Mouse (Mus musculus): ENCODE data around the gene Cyfip1.

The Cyfip1 gene

GRCm38 (mm10) chr7:55938341-55938740, 96.8 kb downstream of the Cyfip1 start:
- DNase-seq (ENCODE audit: low spot score in 2 of 2), result no peak

GRCm38 (mm10) chr7:55956054-55956453, 114.5 kb downstream of the Cyfip1 start:
- no peak for DNase-seq (ENCODE audit: low spot score in 2 of 2)

GRCm38 (mm10) chr7:55957178-55957577, 115.6 kb downstream of the Cyfip1 start:
- DNase-seq (ENCODE audit: low spot score in 2 of 2), result no peak

- no peak for DNase-seq (ENCODE audit: low spot score in 2 of 2)
Measured at GRCm38 (mm10) chr7:55957916-55958315, 116.4 kb downstream of the Cyfip1 start.

- no peak for DNase-seq (ENCODE audit: low spot score in 2 of 2)
Measured at GRCm38 (mm10) chr7:55959801-55960200, 118.3 kb downstream of the Cyfip1 start.

- no peak for DNase-seq (ENCODE audit: low spot score in 2 of 2)
Measured at GRCm38 (mm10) chr7:55960506-55960905, 119.0 kb downstream of the Cyfip1 start.

GRCm38 (mm10) chr7:55962004-55962908, 120.7 kb downstream of the Cyfip1 start, which contains the start of gene Nipa2:
TSS of gene Nipa2 (minus strand) at chr7:55962476.
- peak; percentile 95 to 96 for DNase-seq (ENCODE audit: low spot score in 2 of 2)

GRCm38 (mm10) chr7:55966866-55967460, 125.4 kb downstream of the Cyfip1 start:
- DNase-seq (ENCODE audit: low spot score in 2 of 2), result no peak

GRCm38 (mm10) chr7:55968258-55968901, 126.8 kb downstream of the Cyfip1 start:
- DNase-seq (ENCODE audit: low spot score in 2 of 2), result no peak

GRCm38 (mm10) chr7:55969415-55969814, 127.9 kb downstream of the Cyfip1 start:
- DNase-seq (ENCODE audit: low spot score in 2 of 2), result no peak

GRCm38 (mm10) chr7:55974429-55974828, 132.9 kb downstream of the Cyfip1 start:
- DNase-seq (ENCODE audit: low spot score in 2 of 2), result no peak

GRCm38 (mm10) chr7:55981511-55981910, 140.0 kb downstream of the Cyfip1 start:
- no peak for DNase-seq (ENCODE audit: low spot score in 2 of 2)
